Mouse (Mus musculus) hindbrain, embryonic 10.5 days (tissue): ENCODE results near the gene Gkn3. TPM values are rescaled to one million over a fixed set of nuclear protein-coding genes. Genes with fewer than 3 reads are reported as not detected.
A peak's percentile ranks its signal among the peaks of the same experiment; 100 is the strongest.

Source experiments
- DNase-seq: peaks from one replicate; pipeline ENCODE4 v3.0.0-alpha.2; 2017; ENCODE audit warnings: low spot score
- H3K27ac ChIP-seq: fragments of 300-500 bp; sonication (generic); 2 replicates; pipeline ENCODE4 v1.5.1; 2016; ENCODE audit warnings: mild to moderate bottlenecking, moderate library complexity
- H3K27me3 ChIP-seq: fragments of 300-500 bp; sonication (generic); 2 replicates; pipeline ENCODE4 v1.6.1; 2016; ENCODE audit warnings: mild to moderate bottlenecking; ENCODE audit not compliant: poor library complexity, insufficient read depth, severe bottlenecking
- H3K36me3 ChIP-seq: fragments of 300-500 bp; sonication (generic); 2 replicates; pipeline ENCODE4 v1.6.1; 2016; ENCODE audit warnings: mild to moderate bottlenecking, moderate library complexity
- H3K4me1 ChIP-seq: fragments of 300-500 bp; sonication (generic); replicated peaks from 2 replicates; pipeline ENCODE4 v1.6.1; 2016; ENCODE audit warnings: mild to moderate bottlenecking
- H3K4me3 ChIP-seq: fragments of 300-500 bp; sonication (generic); 2 replicates; pipeline ENCODE4 v1.5.1; 2016; ENCODE audit warnings: mild to moderate bottlenecking, moderate library complexity
- H3K9me3 ChIP-seq: fragments of 300-500 bp; sonication (generic); 2 replicates; pipeline ENCODE4 v1.6.1; 2016; ENCODE audit warnings: mild to moderate bottlenecking, moderate library complexity
- WGBS: fragments of 180-500 bp; shearing (Covaris S2); methylation state at CpG from one replicate; pipeline ENCODE4 v1.1.7; 2016; 5-methylcytosine and 5-hydroxymethylcytosine counted together
- polyA plus RNA-seq: library from polyadenylated mRNA; unstranded; fragments of >200 nt; fragmentation: Nextera tagmentation; extraction: Ambion mirVana; gene quantifications from 2 replicates; pipeline ENCODE4 v1.2.1, GENCODE M21; 2016

The Gkn3 gene
- polyA plus RNA-seq, 1 experiment from 2014 or later = not detected

DNA sequence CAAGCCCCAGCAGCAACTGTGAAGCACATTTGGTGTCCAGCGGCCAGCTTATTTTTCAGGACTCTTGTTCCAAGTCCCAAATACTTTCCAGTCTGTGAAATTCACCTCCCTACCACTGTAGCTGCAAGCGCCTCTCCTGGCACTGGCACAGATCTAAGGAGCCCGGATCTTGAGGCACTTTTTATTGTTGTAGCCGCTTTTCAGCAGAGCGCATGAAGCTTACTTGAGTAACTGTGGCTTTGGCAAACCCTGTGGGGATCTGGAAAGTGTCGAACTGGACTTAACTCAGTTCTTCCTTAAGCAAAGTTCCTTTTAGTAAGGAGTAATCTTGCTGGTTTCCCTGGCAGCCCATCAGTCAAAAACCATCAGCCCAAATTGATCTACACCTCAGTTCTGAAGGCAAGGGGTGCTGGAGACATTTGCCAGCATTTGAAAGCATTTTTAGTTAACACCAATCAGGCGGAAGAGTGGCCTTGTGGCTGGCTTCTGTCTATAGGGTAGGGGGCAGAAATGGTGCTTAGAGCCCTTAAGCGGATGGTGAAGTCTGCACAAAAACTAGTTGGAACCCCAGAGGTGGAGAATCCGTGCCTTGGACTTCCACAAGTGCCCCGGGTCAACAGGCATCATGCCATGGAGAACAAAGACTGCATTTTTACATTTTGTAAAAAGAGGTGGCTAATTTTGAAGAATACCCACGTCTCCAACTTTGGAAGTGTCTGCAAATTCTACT is 54.2 kb downstream of the Gkn3 start:
- H3K27ac ChIP-seq = peak overlapping the region; percentile 92
- WGBS = 17% methylated on average over 11 of the region's 11 CpGs
- peak; percentile 38 for DNase-seq
- no peaks in the 10 kb centered on the region for H3K36me3 ChIP-seq
- peak overlapping the region; percentile 72 for H3K4me3 ChIP-seq
- H3K4me1 ChIP-seq = peaks cover 30% of the 10 kb centered on the region
- peaks cover 21% of the 10 kb centered on the region for H3K27me3 ChIP-seq
- H3K9me3 ChIP-seq = no peaks in the 10 kb centered on the region

Other genes with a start within 250 kb of the Gkn3 start
- 2.8 and 4.0 TPM in 2 replicates for gene Antxr1, start 53.1 kb downstream of the Gkn3 start, polyA plus RNA-seq
- gene Gkn1, start 38.0 kb downstream of the Gkn3 start, polyA plus RNA-seq = not detected in 2 replicates
- not detected in 2 replicates for gene Gkn2, start 15.6 kb downstream of the Gkn3 start, polyA plus RNA-seq
- not detected in 2 replicates for gene Bmp10, start 40.1 kb upstream of the Gkn3 start, polyA plus RNA-seq
- gene Arhgap25, start 144.3 kb upstream of the Gkn3 start, polyA plus RNA-seq = 2.3 and 3.6 TPM in 2 replicates
- gene Prokr1, start 201.8 kb upstream of the Gkn3 start, polyA plus RNA-seq = 1.9 and 3.6 TPM in 2 replicates